Mouse (Mus musculus) midbrain, embryonic 15.5 days (tissue): Measurements from ENCODE around the gene Slc23a2. TPM values are rescaled to one million over a fixed set of nuclear protein-coding genes. Genes with fewer than 3 reads are reported as not detected.

Experiments used
- ATAC-seq: fragments of 200-750 bp; cut with Nextera tagmentation; replicated peaks from 2 replicates; pipeline ENCODE4 v1.8.0; 2017; ENCODE audit warnings: moderate TSS enrichment
- H3K27ac ChIP-seq: fragments of 300-500 bp; sonication (generic); 2 replicates; pipeline ENCODE4 v1.5.1; 2015; ENCODE audit warnings: mild to moderate bottlenecking, inconsistent platforms
- H3K27me3 ChIP-seq: fragments of 300-500 bp; sonication (generic); replicated peaks from 2 replicates; pipeline ENCODE4 v1.6.1; 2015; ENCODE audit warnings: inconsistent platforms
- H3K36me3 ChIP-seq: fragments of 300-500 bp; sonication (generic); replicated peaks from 2 replicates; pipeline ENCODE4 v1.6.1; 2015; ENCODE audit warnings: inconsistent platforms
- H3K4me1 ChIP-seq: fragments of 300-500 bp; sonication (generic); 2 replicates; pipeline ENCODE4 v1.6.1; 2015; ENCODE audit warnings: inconsistent platforms
- H3K4me2 ChIP-seq: fragments of 300-500 bp; sonication (generic); 2 replicates; pipeline ENCODE4 v1.6.1; 2015; ENCODE audit warnings: inconsistent platforms, mild to moderate bottlenecking, moderate library complexity
- H3K4me3 ChIP-seq: fragments of 300-500 bp; sonication (generic); 2 replicates; pipeline ENCODE4 v1.5.1; 2015; ENCODE audit warnings: mild to moderate bottlenecking, inconsistent platforms
- H3K9ac ChIP-seq: fragments of 300-500 bp; sonication (generic); 2 replicates; pipeline ENCODE4 v1.6.1; 2015; ENCODE audit warnings: mild to moderate bottlenecking, inconsistent platforms
- H3K9me3 ChIP-seq: fragments of 300-500 bp; sonication (generic); 2 replicates; pipeline ENCODE4 v1.6.1; 2016; ENCODE audit warnings: inconsistent platforms
- WGBS: fragments of 180-500 bp; shearing (Covaris S2); methylation state at CpG from one replicate; pipeline ENCODE4 v1.1.7; 2015; ENCODE audit warnings: mixed read lengths; 5-methylcytosine and 5-hydroxymethylcytosine counted together
- polyA plus RNA-seq: library from polyadenylated mRNA; unstranded; fragments of >200 nt; fragmentation: Nextera tagmentation; extraction: Ambion mirVana; gene quantifications from 2 replicates; pipeline ENCODE4 v1.2.1, GENCODE M21; 2015

Gene Slc23a2
- polyA plus RNA-seq, 1 experiment from 2014 or later = 36.3 TPM

DNA sequence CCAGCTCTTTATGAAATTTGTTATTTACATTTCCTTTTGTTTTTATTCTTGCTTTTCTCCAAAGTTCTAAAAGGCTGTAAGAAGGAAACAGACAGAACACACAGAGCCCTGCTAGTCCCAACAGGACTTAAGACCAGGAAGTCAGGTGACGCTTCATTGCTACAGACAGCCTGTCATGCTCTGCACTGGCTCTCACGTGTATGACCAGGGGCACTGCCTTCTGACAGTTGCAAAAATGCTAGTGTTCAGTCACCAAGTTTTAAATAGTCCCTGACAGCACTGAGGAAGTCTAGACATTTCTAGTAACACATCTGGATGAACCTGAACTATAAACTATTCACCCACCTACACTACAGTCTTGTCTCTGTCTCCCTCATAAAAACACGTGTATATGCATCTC is 34.2 kb downstream of the Slc23a2 start:
- Histone ChIP-seq H3K4me1 (peaks cover 17% of the 10 kb centered on the region; the same call in 1 of the 2 replicates), H3K4me2 (no peak overlapping the region), H3K9ac (no peak overlapping the region), H3K9me3 (no peaks in the 10 kb centered on the region), H3K4me3 (no peak overlapping the region), H3K27ac (no peak overlapping the region), H3K36me3 (no peaks in the 10 kb centered on the region), H3K27me3 (no peaks in the 10 kb centered on the region)
- 65% methylated on average over 3 of the region's 3 CpGs for WGBS
- ATAC-seq = no peak

DNA sequence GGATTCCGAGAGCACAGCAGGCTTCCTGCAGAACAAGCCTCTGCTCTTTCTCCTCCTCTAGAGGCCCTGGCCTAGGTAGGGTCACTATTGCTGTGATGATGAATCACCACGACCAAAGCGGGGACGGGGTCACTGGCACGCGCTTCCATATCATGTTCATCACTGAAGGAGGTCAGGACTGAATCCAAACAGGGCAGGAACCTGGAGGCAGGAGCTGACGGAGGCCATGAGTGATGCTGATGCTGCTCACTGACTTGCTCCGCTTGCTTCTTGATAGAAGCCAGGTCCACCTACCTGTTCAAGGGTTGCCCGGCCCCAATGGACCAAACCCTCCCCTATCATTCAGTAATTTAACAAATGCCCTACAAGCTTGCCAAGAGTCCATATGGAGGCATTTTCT is 35.9 kb downstream of the Slc23a2 start:
- ATAC-seq = no peak
- WGBS = 95% methylated on average over 9 of the region's 9 CpGs
- Histone ChIP-seq H3K4me1 (peaks cover 13% of the 10 kb centered on the region; the same call in 1 of the 2 replicates), H3K9me3 (no peaks in the 10 kb centered on the region), H3K4me3 (no peak overlapping the region), H3K36me3 (no peaks in the 10 kb centered on the region), H3K9ac (no peak overlapping the region), H3K27ac (no peak overlapping the region), H3K4me2 (no peak overlapping the region), H3K27me3 (no peaks in the 10 kb centered on the region)

DNA sequence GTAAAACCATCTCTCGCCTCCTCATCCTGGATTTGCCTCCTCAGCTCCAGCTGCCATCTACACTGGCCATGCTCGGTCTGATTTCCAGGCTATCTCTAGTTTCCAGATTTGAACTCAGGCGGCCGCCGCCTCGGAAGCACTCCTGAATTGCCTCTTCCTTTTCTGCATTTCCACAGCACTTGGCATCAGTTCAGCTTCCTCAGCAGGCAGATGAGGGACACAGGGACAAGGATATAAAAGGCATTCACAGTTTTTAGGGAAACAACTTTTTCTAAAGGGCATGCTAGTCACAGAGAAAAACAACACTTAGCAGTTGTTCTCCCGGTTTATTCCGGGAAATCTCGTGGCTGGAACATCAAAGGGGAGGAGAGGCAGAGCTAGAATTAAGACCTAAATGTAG is 37.3 kb downstream of the Slc23a2 start:
- no peak overlapping the region for H3K4me3 ChIP-seq
- H3K4me1 ChIP-seq = peaks cover 11% of the 10 kb centered on the region; the same call in 1 of the 2 replicates
- 64% methylated on average over 9 of the region's 9 CpGs for WGBS
- ATAC-seq = no peak
- no peak overlapping the region for H3K4me2 ChIP-seq
- no peaks in the 10 kb centered on the region for H3K36me3 ChIP-seq
- no peak overlapping the region for H3K27ac ChIP-seq
- no peak overlapping the region for H3K9ac ChIP-seq
- H3K9me3 ChIP-seq = no peaks in the 10 kb centered on the region
- H3K27me3 ChIP-seq = no peaks in the 10 kb centered on the region

DNA sequence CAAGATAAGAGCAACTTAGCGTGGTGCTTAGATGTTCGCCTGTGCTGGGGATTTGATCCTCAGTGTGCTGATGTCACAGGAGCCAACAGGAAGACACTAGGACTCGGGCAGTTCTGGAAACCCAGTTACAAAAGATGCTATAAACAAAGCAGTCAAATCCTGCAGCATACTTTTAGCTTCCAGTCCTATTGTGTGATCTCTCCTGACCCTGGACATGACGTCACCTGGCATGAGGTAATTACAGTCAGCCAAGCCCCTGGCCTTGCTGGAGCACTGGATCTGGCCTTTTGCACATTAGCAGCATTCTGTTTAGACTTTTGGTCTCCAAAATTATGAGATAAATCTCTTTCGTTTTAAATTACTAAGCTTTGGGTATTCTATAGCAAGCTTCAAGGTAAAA is 38.8 kb downstream of the Slc23a2 start:
- WGBS = 73% methylated on average over 5 of the region's 5 CpGs
- Histone ChIP-seq H3K27me3 (no peaks in the 10 kb centered on the region), H3K9ac (no peak overlapping the region), H3K4me3 (no peak overlapping the region), H3K4me1 (peaks cover 8% of the 10 kb centered on the region; the same call in 1 of the 2 replicates), H3K36me3 (no peaks in the 10 kb centered on the region), H3K27ac (no peak overlapping the region), H3K4me2 (no peak overlapping the region), H3K9me3 (no peaks in the 10 kb centered on the region)
- ATAC-seq = no peak; the same call in 1 of the 2 replicates

DNA sequence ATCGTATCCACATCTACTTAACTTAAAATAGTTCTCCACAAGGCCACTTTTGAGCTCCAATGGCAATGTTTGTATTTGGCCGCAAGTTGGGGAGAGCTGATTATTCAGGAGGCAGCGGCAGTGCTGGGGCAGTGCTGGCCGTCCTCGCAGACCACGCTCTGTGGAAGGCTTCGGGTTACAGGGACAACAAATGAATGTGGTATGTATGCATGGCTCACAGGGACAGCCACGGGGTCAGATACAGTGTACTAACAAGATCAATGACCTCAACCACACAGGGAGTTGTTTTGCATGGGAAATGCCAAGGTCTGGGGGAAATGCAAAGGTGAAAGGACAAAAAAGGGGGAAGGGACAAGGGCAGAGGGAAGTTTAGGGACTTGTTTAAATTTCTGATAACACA is 41.6 kb downstream of the Slc23a2 start:
- no peak overlapping the region for H3K27ac ChIP-seq
- WGBS = 18% methylated on average over 8 of the region's 8 CpGs
- no peak for ATAC-seq
- 0 out of 2 replicates have a peak, but pooled peaks cover 5% of the 10 kb centered on the region for H3K36me3 ChIP-seq
- no peaks in the 10 kb centered on the region for H3K27me3 ChIP-seq
- no peaks in the 10 kb centered on the region for H3K9me3 ChIP-seq
- H3K4me3 ChIP-seq = no peak overlapping the region
- no peak overlapping the region for H3K9ac ChIP-seq
- peaks cover 7% of the 10 kb centered on the region; the same call in 1 of the 2 replicates for H3K4me1 ChIP-seq
- H3K4me2 ChIP-seq = no peak overlapping the region

DNA sequence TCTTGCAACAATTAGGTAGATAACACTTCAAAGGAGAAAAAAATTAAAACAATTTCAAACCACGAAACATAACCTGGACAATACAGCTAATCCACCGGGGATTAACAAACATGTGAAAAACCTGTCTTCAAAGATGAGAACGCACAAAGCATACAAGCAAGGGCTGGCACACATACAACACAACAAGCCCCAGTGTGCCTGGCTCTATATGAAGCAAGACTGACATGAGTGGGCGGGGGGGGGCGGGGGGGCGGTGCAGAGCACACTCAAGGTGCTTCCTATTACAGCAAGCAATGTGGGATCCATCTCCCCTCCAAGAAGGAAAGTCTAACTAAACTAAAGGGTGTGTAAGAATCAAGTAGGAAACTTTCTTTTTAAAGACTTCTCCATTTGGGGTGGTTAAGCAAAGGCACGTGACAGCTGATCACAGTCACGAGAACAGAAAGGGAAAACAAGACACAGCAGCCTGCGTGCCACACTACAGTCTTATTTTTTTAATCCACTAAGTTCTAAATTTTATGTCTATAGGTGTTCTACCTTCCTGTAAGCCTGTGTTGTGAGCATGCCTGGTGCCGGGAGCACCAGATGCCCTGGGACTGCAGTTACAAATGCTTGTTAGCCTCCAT is 42.3 kb downstream of the Slc23a2 start:
- ATAC-seq = no peak
- Histone ChIP-seq H3K4me1 (peaks cover 5% of the 10 kb centered on the region; the same call in 1 of the 2 replicates), H3K27me3 (no peaks in the 10 kb centered on the region), H3K4me3 (no peak overlapping the region), H3K27ac (no peak overlapping the region), H3K36me3 (0 out of 2 replicates have a peak, but pooled peaks cover 5% of the 10 kb centered on the region), H3K4me2 (no peak overlapping the region), H3K9me3 (no peaks in the 10 kb centered on the region), H3K9ac (no peak overlapping the region)
- WGBS = 77% methylated on average over 10 of the region's 10 CpGs

DNA sequence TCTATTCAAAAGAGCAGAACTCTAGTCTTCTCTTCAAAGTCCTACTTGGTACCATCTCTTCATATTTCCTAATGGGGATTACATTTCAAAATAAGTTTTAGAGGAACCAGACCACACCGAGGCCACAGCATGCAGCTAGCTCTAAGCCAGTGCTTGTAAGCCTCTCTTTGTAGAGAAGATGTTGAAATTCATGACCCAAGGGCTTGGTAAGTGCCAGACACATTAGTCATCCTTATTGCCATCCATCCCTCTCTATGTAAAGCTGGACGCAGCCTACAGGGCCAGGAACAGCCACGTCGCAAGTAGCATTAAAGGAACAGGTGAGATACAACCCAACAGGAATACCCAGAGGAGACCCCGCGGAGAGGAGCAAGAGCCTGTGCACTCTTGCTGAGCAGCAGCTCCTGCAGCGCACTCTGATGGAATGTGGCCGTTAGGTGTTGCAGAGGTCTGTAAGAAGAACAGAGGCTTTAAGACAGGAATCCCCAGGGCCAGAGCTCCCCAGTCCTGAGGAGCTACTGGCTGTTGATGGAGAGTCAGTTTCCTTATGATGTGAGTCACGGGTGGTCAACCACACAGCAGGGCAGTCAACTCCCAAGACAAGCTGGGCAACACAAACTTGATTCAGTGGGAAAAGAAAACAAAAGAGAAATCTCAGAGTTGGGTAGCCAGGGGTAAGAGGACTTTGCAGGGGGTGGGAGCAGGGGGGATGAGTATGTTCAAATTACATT is 45.8 kb downstream of the Slc23a2 start:
- H3K9ac ChIP-seq = no peak overlapping the region
- no peaks in the 10 kb centered on the region for H3K9me3 ChIP-seq
- no peak overlapping the region for H3K4me2 ChIP-seq
- WGBS = 68% methylated on average over 9 of the region's 9 CpGs
- ATAC-seq = no peak
- H3K36me3 ChIP-seq = 0 out of 2 replicates have a peak, but pooled peaks cover 5% of the 10 kb centered on the region
- H3K4me3 ChIP-seq = no peak overlapping the region
- no peak overlapping the region for H3K27ac ChIP-seq
- H3K4me1 ChIP-seq = no peaks in the 10 kb centered on the region
- H3K27me3 ChIP-seq = no peaks in the 10 kb centered on the region

DNA sequence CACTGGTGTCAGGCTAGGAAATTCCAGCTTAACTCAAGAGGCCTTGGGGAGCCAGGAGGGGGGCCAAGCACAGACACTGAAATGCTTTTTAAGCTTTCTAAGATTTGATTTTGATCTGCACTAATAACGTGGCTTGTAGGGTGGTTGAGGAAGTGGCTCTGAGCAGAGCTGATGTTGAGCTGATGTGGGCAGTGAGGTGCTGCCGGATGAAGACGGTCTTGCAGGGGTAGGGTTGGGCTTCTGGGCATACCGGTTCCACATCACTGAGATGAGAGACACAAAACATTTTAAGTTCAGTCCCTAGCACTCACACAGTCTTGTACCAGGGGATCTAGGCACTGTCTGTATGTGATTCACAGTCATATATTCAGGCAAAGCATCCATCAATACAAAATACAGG is 46.5 kb downstream of the Slc23a2 start:
- no peak overlapping the region for H3K4me3 ChIP-seq
- H3K27ac ChIP-seq = no peak overlapping the region
- H3K4me1 ChIP-seq = no peaks in the 10 kb centered on the region
- 0 out of 2 replicates have a peak, but pooled peaks cover 5% of the 10 kb centered on the region for H3K36me3 ChIP-seq
- H3K27me3 ChIP-seq = no peaks in the 10 kb centered on the region
- WGBS = 83% methylated on average over 4 of the region's 4 CpGs
- no peak; the same call in 1 of the 2 replicates for ATAC-seq
- H3K9me3 ChIP-seq = no peaks in the 10 kb centered on the region
- no peak overlapping the region for H3K9ac ChIP-seq
- H3K4me2 ChIP-seq = no peak overlapping the region

DNA sequence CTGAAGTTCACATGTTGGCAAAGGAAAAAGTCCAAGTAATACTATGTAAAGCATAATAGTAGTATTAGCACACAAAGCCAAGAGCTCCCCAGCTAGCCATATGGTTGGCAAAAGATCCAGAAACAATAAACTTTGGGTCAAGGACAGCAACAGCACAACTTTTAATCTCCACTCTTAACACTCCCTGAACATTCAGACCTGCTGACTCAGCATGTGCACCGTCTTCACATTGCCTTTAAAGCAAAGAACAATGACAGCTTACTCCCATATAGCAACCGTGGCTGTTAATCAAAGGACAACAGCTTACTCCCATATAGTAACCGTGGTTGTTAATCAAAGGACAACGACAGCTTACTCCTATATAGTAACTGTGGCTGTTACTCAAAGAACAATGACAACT is 48.3 kb downstream of the Slc23a2 start:
- no peaks in the 10 kb centered on the region for H3K27me3 ChIP-seq
- H3K4me2 ChIP-seq = no peak overlapping the region
- no peak overlapping the region for H3K4me3 ChIP-seq
- no peaks in the 10 kb centered on the region for H3K4me1 ChIP-seq
- H3K27ac ChIP-seq = no peak overlapping the region
- H3K9me3 ChIP-seq = no peaks in the 10 kb centered on the region
- no peak overlapping the region for H3K9ac ChIP-seq
- 0 out of 2 replicates have a peak, but pooled peaks cover 17% of the 10 kb centered on the region for H3K36me3 ChIP-seq
- no peak for ATAC-seq
- WGBS = 68% methylated on average over 4 of the region's 4 CpGs

DNA sequence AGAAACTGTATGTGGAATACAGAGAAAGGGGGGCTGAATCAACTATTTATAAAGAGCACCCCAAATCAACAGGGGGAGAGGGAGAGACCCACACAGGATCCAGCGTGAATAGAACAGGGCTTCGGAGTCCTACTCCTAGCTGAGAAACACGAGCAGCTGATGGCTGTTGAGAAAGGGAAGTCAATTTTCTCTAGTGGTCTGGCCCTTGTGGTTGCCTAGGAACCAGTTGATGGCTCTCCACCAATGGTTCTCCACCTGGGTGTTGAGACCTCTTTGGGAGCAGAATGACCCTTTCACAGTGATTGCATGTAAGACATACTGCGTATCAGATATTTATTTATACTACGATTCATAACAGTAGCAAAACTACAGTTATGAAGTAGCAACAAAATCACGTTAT is 49.1 kb downstream of the Slc23a2 start:
- WGBS = 81% methylated on average over 6 of the region's 6 CpGs
- Histone ChIP-seq H3K4me2 (no peak overlapping the region), H3K27me3 (no peaks in the 10 kb centered on the region), H3K27ac (no peak overlapping the region), H3K9ac (no peak overlapping the region), H3K4me1 (no peaks in the 10 kb centered on the region), H3K4me3 (no peak overlapping the region), H3K36me3 (0 out of 2 replicates have a peak, but pooled peaks cover 17% of the 10 kb centered on the region), H3K9me3 (no peaks in the 10 kb centered on the region)
- ATAC-seq = no peak

DNA sequence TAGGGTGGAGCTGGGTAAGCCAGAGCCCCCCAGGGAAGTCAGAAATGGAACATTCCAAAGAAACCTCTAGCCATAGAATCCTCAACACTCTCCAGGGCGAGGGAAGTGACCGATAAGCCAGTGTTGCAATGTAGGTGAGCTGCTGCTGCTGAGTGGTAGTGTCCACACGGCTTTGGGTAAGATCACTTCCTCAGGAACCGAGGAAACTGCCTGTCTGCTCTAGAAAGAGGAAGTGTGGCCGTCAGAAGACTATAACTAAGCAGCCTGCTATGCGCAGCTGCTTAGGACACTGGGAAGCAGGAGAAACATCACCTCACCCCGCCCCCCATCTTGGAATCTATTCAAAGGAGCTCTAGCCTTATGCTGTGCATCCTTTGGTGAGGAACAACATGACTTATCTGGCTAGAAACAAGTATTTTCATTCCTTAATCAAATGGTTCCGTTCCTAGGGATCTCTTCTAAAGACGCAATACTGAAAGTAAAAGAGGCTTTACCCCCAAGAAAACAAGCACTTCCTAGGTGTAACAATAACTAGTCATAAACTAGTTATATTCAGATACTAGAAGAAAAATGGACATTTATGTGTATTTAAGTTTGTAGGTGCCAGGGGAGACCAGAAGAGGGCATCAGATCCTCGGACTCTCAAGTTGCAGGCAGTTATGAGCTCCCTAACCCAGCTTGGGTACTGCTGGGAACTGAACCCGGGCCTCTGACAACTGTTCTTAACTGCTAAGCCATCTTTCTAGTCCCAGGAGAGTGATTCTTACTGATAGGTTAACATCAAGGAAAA is 50.3 kb downstream of the Slc23a2 start:
- Histone ChIP-seq H3K4me3 (no peak overlapping the region), H3K36me3 (0 out of 2 replicates have a peak, but pooled peaks cover 17% of the 10 kb centered on the region), H3K9me3 (no peaks in the 10 kb centered on the region), H3K27ac (no peak overlapping the region), H3K4me2 (no peak overlapping the region), H3K9ac (no peak overlapping the region), H3K27me3 (no peaks in the 10 kb centered on the region), H3K4me1 (no peaks in the 10 kb centered on the region)
- 90% methylated on average over 11 of the region's 11 CpGs for WGBS
- no peak for ATAC-seq

DNA sequence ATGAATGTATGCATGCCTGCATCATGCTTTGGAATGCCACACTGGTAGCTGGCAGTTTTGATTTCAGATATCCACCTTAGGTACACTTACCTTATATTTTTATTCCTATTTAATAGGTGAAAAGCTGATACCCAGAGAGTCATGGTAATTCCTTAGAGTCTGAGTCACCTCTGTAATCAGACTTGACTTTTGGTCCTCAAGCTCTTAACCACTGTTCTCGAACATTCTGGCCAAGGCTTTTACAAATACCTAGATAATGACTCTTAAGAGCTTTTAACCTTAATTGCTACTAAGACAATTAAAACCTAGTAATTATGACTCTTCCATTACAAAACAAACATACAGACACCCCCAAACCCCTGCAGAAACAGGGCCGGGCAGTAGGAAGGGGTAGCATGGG is 51.2 kb downstream of the Slc23a2 start:
- Histone ChIP-seq H3K36me3 (peaks cover 12% of the 10 kb centered on the region; the same call in 1 of the 2 replicates), H3K9me3 (no peaks in the 10 kb centered on the region), H3K4me1 (no peaks in the 10 kb centered on the region), H3K4me3 (no peak overlapping the region), H3K27me3 (no peaks in the 10 kb centered on the region), H3K4me2 (no peak overlapping the region), H3K9ac (no peak overlapping the region), H3K27ac (no peak overlapping the region)
- no peak for ATAC-seq
- WGBS = 86% methylated on average over 2 of the region's 2 CpGs
